Mouse (Mus musculus) small intestine, adult 2 months (tissue): ENCODE data around the gene Rpl36al. TPM values are rescaled to one million over a fixed set of nuclear protein-coding genes. Genes with fewer than 3 reads are reported as not detected.
A peak's percentile ranks its signal among the peaks of the same experiment; 100 is the strongest.

Experiments
- H3K27ac ChIP-seq: fragments of 200-500 bp; 2 replicates; pipeline ENCODE4 v1.5.1; 2012; ENCODE audit warnings: low read depth, low read length, control low read depth, inconsistent platforms; ENCODE audit not compliant: insufficient read depth
- H3K27me3 ChIP-seq: fragments of 200-500 bp; 2 replicates; pipeline ENCODE4 v1.6.1; 2012; ENCODE audit warnings: mild to moderate bottlenecking, moderate library complexity, low read length, inconsistent platforms; ENCODE audit not compliant: control insufficient read depth, insufficient read depth
- H3K36me3 ChIP-seq: fragments of 200-500 bp; 2 replicates; pipeline ENCODE4 v1.6.1; 2012; ENCODE audit warnings: mild to moderate bottlenecking, low read length, control low read depth, inconsistent platforms; ENCODE audit not compliant: control insufficient read depth, insufficient read depth
- H3K4me1 ChIP-seq: fragments of 200-500 bp; 2 replicates; pipeline ENCODE4 v1.6.1; 2012; ENCODE audit warnings: low read length, inconsistent platforms, mixed read lengths; ENCODE audit not compliant: control insufficient read depth, insufficient read depth, insufficient read length
- H3K4me3 ChIP-seq: fragments of 200-500 bp; 2 replicates; pipeline ENCODE4 v1.5.1; 2012; ENCODE audit warnings: low read depth, mild to moderate bottlenecking, control low read depth, inconsistent platforms, low read length, moderate library complexity
- CTCF ChIP-seq: fragments of 200-500 bp; IDR thresholded peaks from 2 replicates; pipeline ENCODE4 v1.5.1; 2012; ENCODE audit warnings: low read depth, mild to moderate bottlenecking, control low read depth, inconsistent platforms, low read length, moderate library complexity, mixed read lengths; ENCODE audit not compliant: insufficient replicate concordance, insufficient read length; ENCODE audit errors: extremely low read depth
- POLR2A ChIP-seq: fragments of 200-500 bp; IDR thresholded peaks from 2 replicates; pipeline ENCODE4 v1.6.1; 2012; ENCODE audit warnings: low read depth, mild to moderate bottlenecking, control low read depth, inconsistent platforms, low read length, moderate library complexity
- WGBS: fragments of 180-500 bp; shearing (Covaris S2); methylation state at CpG from one replicate; pipeline ENCODE4 v1.1.7; 2018; 5-methylcytosine and 5-hydroxymethylcytosine counted together
- polyA plus RNA-seq: library from polyadenylated mRNA; depleted of rRNA; stranded (reverse); fragments of >200 nt; gene quantifications from 2 replicates; pipeline ENCODE4 v1.2.3, GENCODE M21; 2012

The Rpl36al gene
- polyA plus RNA-seq, 1 experiment = 66.4 TPM

DNA sequence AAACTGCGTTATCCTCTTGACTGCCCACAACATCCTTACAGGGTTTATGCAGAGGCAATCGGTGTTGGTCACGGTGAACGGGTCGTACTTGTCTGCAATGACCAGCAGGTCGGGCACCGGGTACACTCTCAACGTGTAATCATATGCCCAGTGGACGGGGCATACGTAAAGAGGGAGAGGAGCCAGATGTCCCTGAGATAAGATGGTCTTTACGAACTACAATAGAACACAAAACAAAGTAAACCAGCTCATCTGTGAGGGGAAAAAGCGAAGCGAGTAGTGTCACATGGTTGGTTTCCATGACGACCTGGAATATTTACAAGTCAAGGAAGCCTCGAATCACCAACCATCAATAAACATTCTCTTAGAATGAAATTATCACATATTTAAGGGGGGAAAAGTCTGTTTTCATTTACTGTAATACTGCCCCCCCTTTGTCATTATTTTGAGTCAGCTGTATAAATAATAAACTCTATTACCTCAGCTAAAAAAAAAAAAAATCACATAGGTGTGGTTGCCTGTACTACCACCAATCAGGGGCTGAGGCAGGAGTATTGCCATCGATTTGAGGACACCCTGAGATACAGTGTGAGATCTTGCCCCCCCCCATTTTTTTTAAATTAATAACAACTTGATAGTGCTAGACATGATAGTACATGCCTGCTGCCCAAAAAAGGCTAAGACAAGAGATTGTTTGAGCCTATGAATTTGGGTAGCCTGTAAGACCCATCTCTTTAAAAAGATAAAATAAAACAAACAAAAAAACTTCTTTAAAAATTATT lies 20.4 kb upstream of the Rpl36al start, which contains the start of gene Gm49384:
Gene Gm49384 (minus strand): TSS at position 216 of the 782 bp plus-strand sequence.
- 84% methylated on average over 16 of the region's 16 CpGs for WGBS
- no peaks in the 10 kb centered on the region for H3K27me3 ChIP-seq
- H3K27ac ChIP-seq = no peak within 1 kb of the TSS
- no peak within 1 kb of the TSS for H3K4me3 ChIP-seq
- TF ChIP-seq POLR2A (no peak), CTCF (no peak)
- peaks cover 6% of the 10 kb centered on the region for H3K36me3 ChIP-seq
- H3K4me1 ChIP-seq = no peaks in the 10 kb centered on the region

DNA sequence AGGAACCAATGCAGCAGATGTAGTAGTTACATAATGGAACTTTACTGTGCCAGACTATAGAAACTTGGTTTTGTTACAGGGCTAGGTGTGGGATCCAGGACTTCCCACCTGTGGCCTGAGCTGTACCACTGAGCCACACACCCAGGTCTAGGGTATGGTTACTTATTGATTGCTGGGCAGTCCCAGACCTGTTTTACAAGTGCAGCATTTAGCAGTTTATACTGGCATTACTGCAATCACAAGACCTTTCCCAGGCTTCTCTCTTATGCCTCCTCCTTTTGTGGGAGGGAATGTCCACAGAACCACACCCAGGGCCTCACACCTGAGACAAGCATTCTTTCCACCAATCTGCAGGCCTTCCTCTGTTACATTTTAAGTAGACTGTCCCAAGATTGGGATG lies 15.1 kb upstream of the Rpl36al start:
- no peak for TF ChIP-seq POLR2A
- no peak for TF ChIP-seq CTCF
- no peak overlapping the region for H3K27ac ChIP-seq
- peaks cover 6% of the 10 kb centered on the region for H3K36me3 ChIP-seq
- H3K4me3 ChIP-seq = no peak overlapping the region
- no peaks in the 10 kb centered on the region for H3K27me3 ChIP-seq
- peaks cover 2% of the 10 kb centered on the region; the same call in 1 of the 2 replicates for H3K4me1 ChIP-seq

DNA sequence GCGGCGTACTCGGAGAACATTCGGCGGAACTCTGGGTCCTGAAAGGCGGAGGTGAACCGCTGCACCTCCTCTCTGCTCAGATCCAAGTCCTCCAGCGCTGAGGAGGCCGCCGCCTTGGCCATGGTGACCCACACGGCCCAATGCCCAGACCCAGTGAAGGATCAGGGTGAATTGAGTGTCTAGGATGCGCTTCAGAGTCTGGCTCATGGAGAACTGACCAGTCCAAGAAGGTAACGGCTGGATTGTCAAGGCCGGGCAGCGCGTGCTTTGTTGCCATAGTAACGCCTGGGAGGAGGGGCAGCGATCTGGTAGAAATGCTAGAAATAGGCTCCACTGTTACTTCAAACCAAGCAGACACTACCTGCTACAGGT lies 14.3 kb upstream of the Rpl36al start, which contains the start of gene Dnaaf2:
Gene Dnaaf2 (minus strand): TSS at position 266 of the 372 bp plus-strand sequence.
- peak within 1 kb of the TSS; percentile 80 for H3K4me3 ChIP-seq
- H3K27ac ChIP-seq = peak within 1 kb of the TSS; percentile 60
- WGBS = under 1% methylated on average over 18 of the region's 18 CpGs
- peaks cover 6% of the 10 kb centered on the region for H3K36me3 ChIP-seq
- TF ChIP-seq POLR2A (no peak; the same call in 1 of the 2 replicates), CTCF (no peak)
- no peaks in the 10 kb centered on the region for H3K27me3 ChIP-seq
- H3K4me1 ChIP-seq = peaks cover 2% of the 10 kb centered on the region; the same call in 1 of the 2 replicates

- Histone ChIP-seq H3K4me3 (peak overlapping the region; percentile 80), H3K36me3 (peaks cover 6% of the 10 kb centered on the region), H3K4me1 (peaks cover 2% of the 10 kb centered on the region; the same call in 1 of the 2 replicates), H3K27me3 (no peaks in the 10 kb centered on the region), H3K27ac (peak overlapping the region; percentile 60)
- TF ChIP-seq CTCF (no peak), POLR2A (no peak)
- under 1% methylated on average over 94 of the region's 94 CpGs for WGBS
These were observed 13.7 kb upstream of the Rpl36al start for GRCm38 (mm10) chr12:69197378-69198163.

DNA sequence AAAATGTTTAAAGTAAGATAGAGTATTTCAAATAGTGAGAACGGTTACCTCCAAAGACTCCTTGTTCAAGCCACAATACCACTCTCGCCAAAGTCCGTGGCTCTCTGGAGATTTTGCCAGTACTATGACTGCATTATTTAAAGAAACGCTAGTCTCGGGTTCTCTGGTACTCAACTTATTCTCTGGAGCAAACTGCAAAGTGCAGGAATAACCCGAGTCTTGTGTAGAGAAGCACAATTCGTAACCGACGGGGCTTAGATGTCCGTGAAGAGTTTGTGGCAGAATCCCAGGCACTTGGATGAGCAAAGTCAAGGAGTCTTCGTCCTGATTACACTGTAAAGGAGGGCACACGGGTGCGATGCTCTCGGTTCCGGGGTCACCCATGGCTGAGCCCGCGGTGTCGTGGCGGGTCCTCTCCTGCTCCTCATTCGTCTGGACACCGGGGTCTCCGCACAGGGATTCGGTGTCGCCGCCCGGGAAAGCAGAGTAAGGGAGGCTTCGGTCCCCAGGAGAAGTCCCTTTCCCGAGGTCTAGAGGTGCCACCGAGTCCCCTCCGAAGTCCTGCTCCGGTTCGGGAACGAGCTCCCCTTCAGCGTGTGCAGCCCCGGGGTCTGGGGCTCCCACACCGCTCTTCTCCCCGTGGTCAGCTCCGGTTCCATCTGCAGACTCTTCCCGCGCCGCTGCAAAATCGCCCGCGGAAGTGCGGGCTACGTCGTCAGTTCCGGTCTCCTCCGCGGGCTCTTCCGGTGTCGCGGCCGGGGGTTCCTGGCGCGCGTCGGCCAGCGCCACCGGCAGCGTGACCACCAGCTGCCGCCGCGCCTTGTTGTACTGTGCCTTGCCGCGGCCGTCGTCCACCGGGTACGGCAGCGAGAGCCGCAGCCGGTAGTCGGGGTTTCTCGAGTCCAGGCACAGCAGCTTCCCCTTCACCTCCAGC lies 12.8 kb upstream of the Rpl36al start, which contains the start of gene Gm49383:
Gene Gm49383 (minus strand): TSS at position 661 of the 934 bp plus-strand sequence.
- under 1% methylated on average over 75 of the region's 75 CpGs for WGBS
- peaks cover 6% of the 10 kb centered on the region for H3K36me3 ChIP-seq
- TF ChIP-seq POLR2A (peak; percentile 57; the same call in 1 of the 2 replicates), CTCF (no peak)
- H3K27me3 ChIP-seq = no peaks in the 10 kb centered on the region
- H3K4me3 ChIP-seq = peak within 1 kb of the TSS; percentile 80
- H3K4me1 ChIP-seq = peaks cover 2% of the 10 kb centered on the region; the same call in 1 of the 2 replicates
- peak within 1 kb of the TSS; percentile 60 for H3K27ac ChIP-seq

DNA sequence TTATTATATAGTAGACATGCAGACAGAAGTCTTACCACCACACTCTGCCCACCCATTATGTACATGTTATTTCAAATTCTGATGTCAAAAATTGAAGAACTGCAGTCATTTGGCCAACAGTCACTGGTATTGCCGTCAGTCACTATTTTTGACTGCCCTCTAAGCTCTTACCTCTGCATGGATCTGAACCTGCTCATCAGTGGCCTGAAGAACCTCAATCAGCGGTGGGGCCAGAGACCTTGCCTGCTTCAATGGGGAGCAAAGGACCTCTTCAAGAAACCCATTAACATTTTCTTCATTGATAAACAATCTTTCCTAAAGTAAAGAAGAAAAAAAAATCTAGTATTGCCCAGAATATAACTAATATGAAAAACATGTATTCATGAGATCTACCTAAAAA lies 8.8 kb upstream of the Rpl36al start:
- Histone ChIP-seq H3K36me3 (peaks cover 8% of the 10 kb centered on the region), H3K27ac (no peak overlapping the region), H3K27me3 (no peaks in the 10 kb centered on the region), H3K4me1 (no peaks in the 10 kb centered on the region; the same call in 1 of the 2 replicates), H3K4me3 (no peak overlapping the region)
- 93% methylated on average over 2 of the region's 2 CpGs for WGBS
- TF ChIP-seq CTCF (no peak), POLR2A (no peak)
